Mouse (Mus musculus): ENCODE results near the gene Pou4f1. TPM values are rescaled to one million over a fixed set of nuclear protein-coding genes. Genes with fewer than 3 reads are reported as not detected.
A peak's percentile ranks its signal among the peaks of the same experiment; 100 is the strongest.
"Not testable (repeated sequence)": the region's sequence is repeated elsewhere in the genome, so short reads cannot be mapped to it uniquely, and the experiment has no call there.

Gene Pou4f1
- 1.5 and 1.6 TPM in 2 replicates for polyA plus RNA-seq (2016; fragmentation: Nextera tagmentation; extraction: Ambion mirVana)

DNA sequence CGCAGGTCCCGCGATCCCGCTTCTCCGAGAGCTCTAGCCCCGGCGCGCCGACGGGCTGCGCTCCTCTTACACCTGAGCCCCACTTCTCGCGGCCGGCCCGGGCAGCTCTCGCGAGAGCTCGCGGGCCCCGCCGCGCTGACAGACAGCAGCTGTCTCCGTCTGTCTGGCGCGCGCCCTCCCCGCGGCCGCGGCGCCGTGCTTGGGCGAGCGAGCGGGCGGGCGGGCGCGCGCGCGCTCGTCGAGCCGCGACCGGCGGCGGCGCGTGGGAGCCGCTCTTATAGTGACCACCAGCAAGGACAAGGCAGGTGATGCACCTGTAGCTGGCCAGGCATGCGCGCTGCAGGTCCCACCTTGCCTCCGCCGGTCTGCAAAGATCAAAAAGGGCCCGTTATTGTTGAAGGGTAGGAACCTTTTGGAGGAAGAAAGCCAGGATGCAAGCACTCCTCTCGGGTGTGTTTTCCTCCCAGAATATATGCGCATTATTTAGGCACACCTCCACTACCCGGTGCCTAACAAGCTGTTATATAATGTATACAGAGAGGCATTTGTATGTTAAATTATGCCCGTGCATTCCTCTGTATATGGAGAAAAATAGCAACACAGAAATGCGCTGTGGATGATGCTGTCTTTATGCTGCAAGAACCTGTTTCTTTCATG is at the start of gene Pou4f1:
Gene Pou4f1 (minus strand): TSS at position 34 of the 657 bp plus-strand sequence.
- no peaks in the 10 kb centered on the region for H3K36me3 ChIP-seq (replicated peaks)
- H3K4me1 ChIP-seq: peaks cover 42% of the 10 kb centered on the region
- WGBS: under 1% methylated on average over 59 of the region's 62 CpGs
- DNase-seq (ENCODE audit: extremely low spot score, low spot score): peak; percentile 78
- peak within 1 kb of the TSS; percentile 64 for H3K4me3 ChIP-seq
- peaks cover 100% of the 10 kb centered on the region for H3K27me3 ChIP-seq (ENCODE audit: poor library complexity, severe bottlenecking)
- no peaks in the 10 kb centered on the region for H3K9me3 ChIP-seq
- peak within 1 kb of the TSS; percentile 65 for H3K27ac ChIP-seq

DNA sequence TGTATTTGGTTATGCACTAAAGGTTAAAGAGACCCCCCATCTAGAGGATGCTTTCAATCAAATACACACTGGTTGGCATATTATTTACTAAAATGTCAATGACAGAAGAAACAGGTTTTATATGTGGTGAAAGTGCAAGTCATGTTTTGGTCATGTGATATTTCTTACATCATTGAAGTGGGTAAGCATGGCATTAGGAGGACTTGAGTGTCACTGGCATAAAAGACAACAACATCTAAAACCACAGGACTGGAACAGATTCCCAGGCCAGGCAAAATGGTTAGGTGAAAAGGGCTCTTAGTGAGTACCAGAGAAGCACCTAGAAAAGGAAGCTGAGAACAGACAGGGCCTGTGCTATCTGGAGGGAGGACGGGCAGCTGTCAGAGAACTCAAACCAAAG is 43.9 kb upstream of the Pou4f1 start:
- H3K9me3 ChIP-seq: no peaks in the 10 kb centered on the region
- H3K4me1 ChIP-seq: no peaks in the 10 kb centered on the region
- peaks cover 43% of the 10 kb centered on the region for H3K36me3 ChIP-seq (replicated peaks)
- no peaks in the 10 kb centered on the region for H3K27me3 ChIP-seq (ENCODE audit: poor library complexity, severe bottlenecking)
- WGBS: 79% methylated on average over 1 of the region's 1 CpGs
- DNase-seq (ENCODE audit: extremely low spot score, low spot score): no peak
- H3K4me3 ChIP-seq: no peak overlapping the region
- H3K27ac ChIP-seq: no peak overlapping the region

DNA sequence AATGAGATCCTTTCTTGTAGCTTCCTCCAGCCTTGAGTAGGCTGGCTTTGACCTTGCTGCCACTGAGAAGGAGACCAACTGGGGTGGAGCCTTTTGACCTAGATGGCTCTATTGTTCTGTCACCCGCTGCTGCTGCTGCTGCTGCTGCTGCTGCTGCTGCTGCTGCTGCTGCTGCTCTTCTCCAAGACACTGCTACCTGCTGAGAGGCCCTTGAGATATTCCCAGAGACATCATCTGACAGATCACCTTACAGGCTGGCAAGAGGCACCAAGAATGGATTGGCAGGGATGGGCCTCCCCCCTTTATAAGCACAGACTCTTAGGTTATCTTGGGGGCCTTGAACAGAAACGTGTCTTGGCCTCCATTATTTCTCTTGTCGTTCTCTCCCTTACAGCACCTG is 35.0 kb upstream of the Pou4f1 start:
- not testable (repeated sequence) for H3K27me3 ChIP-seq (ENCODE audit: poor library complexity, severe bottlenecking); H3K27ac ChIP-seq; DNase-seq (ENCODE audit: extremely low spot score, low spot score); H3K4me1 ChIP-seq; H3K4me3 ChIP-seq; H3K9me3 ChIP-seq
- peaks cover 99% of the 10 kb centered on the region for H3K36me3 ChIP-seq (replicated peaks)
- WGBS: 79% methylated on average over 3 of the region's 3 CpGs

DNA sequence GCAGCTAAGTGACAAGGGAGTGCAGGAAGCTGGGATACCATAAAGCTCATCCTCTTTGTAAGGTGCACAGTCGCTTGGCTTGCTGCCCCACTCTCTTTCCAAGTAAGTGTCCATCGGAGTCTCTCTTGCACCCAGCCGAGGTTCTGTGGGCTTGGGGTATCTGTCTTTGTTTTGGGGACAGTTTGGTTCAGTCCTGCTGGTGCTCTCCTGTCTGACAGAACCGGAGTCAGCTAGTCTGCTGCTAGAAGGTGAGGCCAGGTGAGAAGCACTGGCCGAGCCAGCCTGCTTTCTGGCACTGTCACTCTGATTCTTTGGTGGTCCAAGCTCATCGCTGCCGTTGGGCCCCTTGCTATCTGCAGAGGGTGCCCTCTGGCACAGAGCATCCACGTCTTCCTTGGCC is 12.0 kb upstream of the Pou4f1 start:
- peaks cover 23% of the 10 kb centered on the region for H3K27me3 ChIP-seq (ENCODE audit: poor library complexity, severe bottlenecking)
- H3K4me3 ChIP-seq: no peak overlapping the region
- peaks cover 63% of the 10 kb centered on the region for H3K36me3 ChIP-seq (replicated peaks)
- no peaks in the 10 kb centered on the region for H3K9me3 ChIP-seq
- 93% methylated on average over 8 of the region's 8 CpGs for WGBS
- no peak overlapping the region for H3K27ac ChIP-seq
- no peaks in the 10 kb centered on the region; the same call in 1 of the 2 replicates for H3K4me1 ChIP-seq
- no peak for DNase-seq (ENCODE audit: extremely low spot score, low spot score)

DNA sequence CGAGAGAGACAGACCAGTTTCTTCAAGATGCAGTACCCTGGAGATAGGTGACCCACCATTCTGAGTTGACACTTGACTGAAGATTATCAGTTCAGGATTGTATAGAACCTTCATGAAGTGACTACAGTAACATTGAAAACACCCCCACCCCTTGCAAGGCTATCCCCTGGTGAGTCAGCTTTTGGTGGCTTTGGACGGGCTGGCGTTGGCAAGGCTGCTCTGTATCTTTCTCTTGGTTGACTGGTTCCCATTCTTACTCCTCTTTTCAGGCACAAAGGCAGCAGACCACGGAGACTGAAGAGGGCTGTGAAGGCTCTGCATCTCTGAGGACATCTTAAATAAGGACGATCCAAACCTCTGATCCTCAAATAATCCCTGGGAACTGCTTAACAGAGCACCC is 10.8 kb upstream of the Pou4f1 start:
- Histone ChIP-seq H3K4me3 (no peak overlapping the region), H3K36me3 (replicated peaks) (peaks cover 59% of the 10 kb centered on the region), H3K27ac (no peak overlapping the region), H3K27me3 (ENCODE audit: poor library complexity, severe bottlenecking) (peaks cover 34% of the 10 kb centered on the region), H3K4me1 (peaks cover 11% of the 10 kb centered on the region), H3K9me3 (no peaks in the 10 kb centered on the region)
- DNase-seq (ENCODE audit: extremely low spot score, low spot score): no peak
- WGBS: 78% methylated on average over 5 of the region's 5 CpGs

DNA sequence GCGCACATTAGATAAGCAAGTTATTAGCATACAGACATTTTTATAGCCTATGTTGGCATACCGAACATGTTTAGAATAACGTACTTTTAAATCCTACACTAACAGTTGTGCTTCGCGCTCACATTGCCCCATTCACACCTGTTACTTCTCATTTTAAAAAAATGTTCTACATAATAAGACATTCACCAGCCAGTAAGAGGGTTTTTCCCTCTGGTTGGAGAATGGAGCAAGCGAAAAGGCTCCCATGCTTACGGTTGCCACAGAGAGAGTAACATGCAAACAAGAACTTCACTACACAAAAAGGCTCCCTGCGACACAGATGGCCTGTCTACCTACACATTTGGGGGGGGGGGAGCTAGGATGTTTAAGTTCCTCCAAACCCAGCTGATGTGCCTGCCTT is 9.8 kb upstream of the Pou4f1 start:
- Histone ChIP-seq H3K4me1 (peaks cover 21% of the 10 kb centered on the region), H3K27me3 (ENCODE audit: poor library complexity, severe bottlenecking) (peaks cover 44% of the 10 kb centered on the region), H3K9me3 (no peaks in the 10 kb centered on the region), H3K27ac (no peak overlapping the region), H3K4me3 (no peak overlapping the region), H3K36me3 (replicated peaks) (peaks cover 51% of the 10 kb centered on the region)
- no peak for DNase-seq (ENCODE audit: extremely low spot score, low spot score)
- WGBS: 97% methylated on average over 8 of the region's 8 CpGs

DNA sequence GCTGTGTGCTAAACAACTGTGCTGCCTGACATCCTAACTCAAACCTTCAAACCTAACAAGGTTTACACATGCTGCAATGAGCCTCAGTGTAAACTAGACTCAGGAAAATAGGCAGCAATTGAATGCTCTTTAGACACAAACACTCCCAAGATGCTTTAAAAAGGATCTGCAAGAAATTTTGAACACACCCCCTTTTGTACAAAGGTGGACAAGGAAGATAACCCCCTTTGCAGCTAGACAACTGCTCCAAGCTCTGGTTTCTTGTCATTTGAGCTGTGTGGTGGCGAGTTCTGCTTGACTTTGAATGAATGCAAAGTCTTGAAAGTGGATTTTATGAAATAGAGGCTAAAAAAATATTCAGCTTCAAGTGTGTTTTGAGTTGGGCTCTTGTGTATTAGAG is 7.6 kb upstream of the Pou4f1 start:
- DNase-seq (ENCODE audit: extremely low spot score, low spot score): no peak
- WGBS: 70% methylated on average over 1 of the region's 1 CpGs
- H3K36me3 ChIP-seq (replicated peaks): peaks cover 41% of the 10 kb centered on the region
- H3K4me3 ChIP-seq: no peak overlapping the region
- no peak overlapping the region for H3K27ac ChIP-seq
- peaks cover 29% of the 10 kb centered on the region for H3K4me1 ChIP-seq
- no peaks in the 10 kb centered on the region for H3K9me3 ChIP-seq
- H3K27me3 ChIP-seq (ENCODE audit: poor library complexity, severe bottlenecking): peaks cover 66% of the 10 kb centered on the region

DNA sequence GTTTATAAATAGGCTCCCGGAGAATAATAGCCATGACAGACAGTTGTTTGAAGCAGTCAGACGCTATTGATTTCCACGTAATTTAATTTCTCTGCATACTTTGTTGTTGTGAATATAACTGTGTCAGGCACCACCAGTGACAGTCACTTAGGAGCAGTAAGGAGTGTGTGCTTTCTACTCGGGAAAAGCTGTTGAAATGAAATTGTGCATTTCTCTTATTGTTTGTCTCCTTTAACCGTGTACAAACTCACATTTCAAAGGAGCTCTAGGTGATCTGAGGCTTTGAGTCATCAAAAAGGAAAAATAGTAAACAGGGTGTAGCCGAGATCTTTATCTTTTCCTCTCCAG is 798 bp upstream of the Pou4f1 start:
- Histone ChIP-seq H3K4me3 (peak overlapping the region; percentile 64; the same call in 1 of the 2 replicates), H3K27ac (no peak overlapping the region), H3K9me3 (no peaks in the 10 kb centered on the region), H3K36me3 (replicated peaks) (no peaks in the 10 kb centered on the region), H3K4me1 (peaks cover 47% of the 10 kb centered on the region), H3K27me3 (ENCODE audit: poor library complexity, severe bottlenecking) (peaks cover 100% of the 10 kb centered on the region)
- WGBS: 8% methylated on average over 6 of the region's 6 CpGs
- DNase-seq (ENCODE audit: extremely low spot score, low spot score): no peak

DNA sequence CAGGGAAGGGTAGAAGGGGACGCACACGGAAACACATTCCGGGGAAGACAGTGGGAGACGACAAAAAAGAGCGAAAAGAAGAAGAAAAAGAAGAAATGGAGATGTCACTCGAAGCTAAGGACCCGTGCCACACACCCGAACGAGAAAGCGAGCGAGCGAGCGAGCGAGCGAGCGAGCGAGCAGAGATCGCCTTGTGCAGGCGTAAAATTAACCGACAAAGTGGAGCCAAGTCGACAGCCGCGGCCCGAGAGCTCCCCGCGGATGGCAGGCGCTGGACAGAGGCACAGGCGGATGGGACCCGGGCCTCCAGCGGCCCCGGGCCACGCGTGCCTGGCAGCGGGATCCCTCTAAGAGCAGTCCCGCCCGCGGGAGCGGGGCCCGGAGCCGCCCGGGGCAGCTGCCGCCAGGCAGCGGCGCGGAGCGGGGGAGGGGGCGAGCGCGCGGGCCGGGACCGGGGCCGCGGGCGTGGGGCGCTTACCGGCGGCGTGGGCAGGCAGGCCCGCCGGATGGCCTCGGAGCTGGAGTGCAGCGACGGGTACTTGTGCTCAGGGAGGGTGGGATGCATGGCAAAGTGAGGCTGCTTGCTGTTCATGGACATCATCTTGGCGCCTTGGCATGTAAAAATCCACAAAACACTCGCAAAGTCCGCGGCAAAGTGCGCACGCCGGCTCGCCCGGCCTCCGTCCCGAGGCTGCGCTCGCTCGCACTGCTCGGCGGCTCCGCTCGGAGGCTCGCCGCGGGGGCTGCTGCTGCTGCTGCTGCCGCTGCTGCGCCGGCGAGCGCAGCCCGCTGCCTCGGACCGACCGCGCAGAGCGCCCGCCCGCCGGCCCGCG is 450 bp downstream of the Pou4f1 start:
- peak overlapping the region; percentile 65 for H3K27ac ChIP-seq
- peaks cover 36% of the 10 kb centered on the region for H3K4me1 ChIP-seq
- peak; percentile 41 for DNase-seq (ENCODE audit: extremely low spot score, low spot score)
- under 1% methylated on average over 101 of the region's 101 CpGs for WGBS
- H3K36me3 ChIP-seq (replicated peaks): no peaks in the 10 kb centered on the region
- H3K9me3 ChIP-seq: no peaks in the 10 kb centered on the region
- H3K27me3 ChIP-seq (ENCODE audit: poor library complexity, severe bottlenecking): peaks cover 100% of the 10 kb centered on the region
- peak overlapping the region; percentile 64 for H3K4me3 ChIP-seq

DNA sequence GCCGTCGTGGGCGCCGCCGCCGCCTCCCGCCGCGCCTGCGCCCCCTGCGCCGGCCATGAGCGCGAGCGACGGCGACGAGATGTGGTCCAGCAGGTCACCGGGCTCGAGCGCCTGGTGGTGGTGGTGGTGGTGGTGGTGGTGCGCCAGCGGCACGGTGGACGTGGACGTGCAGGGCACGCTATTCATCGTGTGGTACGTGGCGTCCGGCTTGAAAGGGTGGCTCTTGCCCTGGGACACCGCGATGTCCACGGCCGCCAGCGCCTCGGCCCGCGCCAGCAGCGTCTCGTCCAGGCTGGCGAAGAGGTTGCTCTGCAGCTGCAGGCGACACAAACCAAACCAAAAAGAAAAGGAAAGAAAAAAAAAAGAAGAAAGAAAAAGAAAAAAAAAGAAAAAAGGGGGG is 1.2 kb downstream of the Pou4f1 start:
- WGBS: under 1% methylated on average over 33 of the region's 43 CpGs

DNA sequence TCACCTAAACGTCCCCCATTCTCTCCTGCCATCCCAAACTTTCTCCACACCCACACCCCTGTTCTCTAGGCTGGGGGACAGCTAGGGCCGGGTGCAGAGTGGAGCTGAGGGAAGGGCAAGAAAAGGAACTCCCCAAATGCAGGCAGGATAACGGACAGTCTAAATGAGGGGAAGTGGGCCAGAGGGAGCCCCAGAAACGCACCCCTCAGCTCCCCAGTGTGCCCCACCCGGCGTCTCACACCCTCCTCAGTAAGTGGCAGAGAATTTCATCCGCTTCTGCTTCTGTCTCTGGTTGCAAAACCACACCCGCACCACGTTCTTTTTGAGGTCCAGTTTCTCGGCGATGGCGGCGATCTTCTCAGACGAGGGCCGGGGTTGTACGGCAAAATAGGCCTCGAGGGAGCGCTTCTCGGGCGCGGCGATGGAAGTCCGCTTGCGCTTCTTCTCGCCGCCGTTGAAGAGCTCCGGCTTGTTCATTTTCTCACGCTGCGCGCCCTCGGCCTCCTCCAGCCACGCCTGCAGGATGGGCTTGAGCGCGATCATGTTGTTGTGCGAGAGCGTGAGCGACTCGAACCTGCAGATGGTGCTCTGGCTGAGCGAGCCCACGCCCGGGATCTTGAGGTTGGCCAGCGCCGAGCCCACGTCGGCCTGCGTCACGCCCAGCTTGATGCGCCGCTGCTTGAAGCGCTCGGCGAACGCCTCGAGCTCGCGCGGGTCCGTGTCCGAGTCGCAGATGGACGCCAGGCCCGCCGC is 2.1 kb downstream of the Pou4f1 start:
- Histone ChIP-seq H3K4me1 (peaks cover 33% of the 10 kb centered on the region), H3K36me3 (replicated peaks) (no peaks in the 10 kb centered on the region), H3K27ac (no peak overlapping the region), H3K27me3 (ENCODE audit: poor library complexity, severe bottlenecking) (peaks cover 100% of the 10 kb centered on the region), H3K4me3 (peak overlapping the region; percentile 64), H3K9me3 (no peaks in the 10 kb centered on the region)
- 1% methylated on average over 64 of the region's 64 CpGs for WGBS
- DNase-seq (ENCODE audit: extremely low spot score, low spot score): peak; percentile 51

More for the DNA sequence above, 1.2 kb downstream of the Pou4f1 start:
- Histone ChIP-seq H3K27ac (no peak overlapping the region), H3K9me3 (no peaks in the 10 kb centered on the region), H3K4me3 (peak overlapping the region; percentile 64), H3K4me1 (peaks cover 31% of the 10 kb centered on the region), H3K27me3 (ENCODE audit: poor library complexity, severe bottlenecking) (peaks cover 100% of the 10 kb centered on the region), H3K36me3 (replicated peaks) (no peaks in the 10 kb centered on the region)
- peak; percentile 37 for DNase-seq (ENCODE audit: extremely low spot score, low spot score)

DNA sequence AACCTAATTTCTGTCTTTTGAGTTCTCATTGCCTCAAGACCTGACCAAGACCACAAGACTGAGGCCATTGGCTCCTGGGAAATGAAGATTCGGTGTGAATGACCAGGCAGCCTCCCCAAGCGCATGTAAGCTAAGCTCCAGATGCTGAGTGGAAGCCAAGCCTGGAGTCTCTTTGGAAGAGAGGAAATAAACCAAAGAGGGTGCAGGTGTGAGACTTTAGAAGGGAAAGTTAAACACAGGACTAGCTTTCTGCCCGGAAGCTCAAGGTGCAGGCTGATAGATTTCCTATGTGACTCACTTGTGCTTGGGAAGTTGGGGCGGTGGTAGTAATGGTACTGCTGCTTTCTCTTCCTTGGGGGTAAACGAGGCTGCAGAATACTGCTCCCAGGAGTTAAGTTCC is 3.0 kb downstream of the Pou4f1 start:
- DNase-seq (ENCODE audit: extremely low spot score, low spot score): peak; percentile 28
- Histone ChIP-seq H3K36me3 (replicated peaks) (no peaks in the 10 kb centered on the region), H3K27me3 (ENCODE audit: poor library complexity, severe bottlenecking) (peaks cover 100% of the 10 kb centered on the region), H3K4me3 (no peak overlapping the region), H3K27ac (no peak overlapping the region), H3K9me3 (no peaks in the 10 kb centered on the region), H3K4me1 (peaks cover 41% of the 10 kb centered on the region)
- WGBS: 4% methylated on average over 5 of the region's 5 CpGs
